Mouse (Mus musculus) small intestine, adult 2 months (tissue): ENCODE measurements around the gene Dus1l. TPM values are rescaled to one million over a fixed set of nuclear protein-coding genes. Genes with fewer than 3 reads are reported as not detected.
A peak's percentile ranks its signal among the peaks of the same experiment; 100 is the strongest.

Source experiments
- H3K27ac ChIP-seq: fragments of 200-500 bp; 2 replicates; pipeline ENCODE4 v1.5.1; 2012; ENCODE audit warnings: low read depth, low read length, control low read depth, inconsistent platforms; ENCODE audit not compliant: insufficient read depth
- H3K27me3 ChIP-seq: fragments of 200-500 bp; 2 replicates; pipeline ENCODE4 v1.6.1; 2012; ENCODE audit warnings: mild to moderate bottlenecking, moderate library complexity, low read length, inconsistent platforms; ENCODE audit not compliant: control insufficient read depth, insufficient read depth
- H3K36me3 ChIP-seq: fragments of 200-500 bp; 2 replicates; pipeline ENCODE4 v1.6.1; 2012; ENCODE audit warnings: mild to moderate bottlenecking, low read length, control low read depth, inconsistent platforms; ENCODE audit not compliant: control insufficient read depth, insufficient read depth
- H3K4me1 ChIP-seq: fragments of 200-500 bp; 2 replicates; pipeline ENCODE4 v1.6.1; 2012; ENCODE audit warnings: low read length, inconsistent platforms, mixed read lengths; ENCODE audit not compliant: control insufficient read depth, insufficient read depth, insufficient read length
- H3K4me3 ChIP-seq: fragments of 200-500 bp; 2 replicates; pipeline ENCODE4 v1.5.1; 2012; ENCODE audit warnings: low read depth, mild to moderate bottlenecking, control low read depth, inconsistent platforms, low read length, moderate library complexity
- CTCF ChIP-seq: fragments of 200-500 bp; IDR thresholded peaks from 2 replicates; pipeline ENCODE4 v1.5.1; 2012; ENCODE audit warnings: low read depth, mild to moderate bottlenecking, control low read depth, inconsistent platforms, low read length, moderate library complexity, mixed read lengths; ENCODE audit not compliant: insufficient replicate concordance, insufficient read length; ENCODE audit errors: extremely low read depth
- POLR2A ChIP-seq: fragments of 200-500 bp; IDR thresholded peaks from 2 replicates; pipeline ENCODE4 v1.6.1; 2012; ENCODE audit warnings: low read depth, mild to moderate bottlenecking, control low read depth, inconsistent platforms, low read length, moderate library complexity
- WGBS: fragments of 180-500 bp; shearing (Covaris S2); methylation state at CpG from one replicate; pipeline ENCODE4 v1.1.7; 2018; 5-methylcytosine and 5-hydroxymethylcytosine counted together
- polyA plus RNA-seq: library from polyadenylated mRNA; depleted of rRNA; stranded (reverse); fragments of >200 nt; gene quantifications from 2 replicates; pipeline ENCODE4 v1.2.3, GENCODE M21; 2012

Dus1l gene
- polyA plus RNA-seq, 1 experiment = 29.0 TPM

DNA sequence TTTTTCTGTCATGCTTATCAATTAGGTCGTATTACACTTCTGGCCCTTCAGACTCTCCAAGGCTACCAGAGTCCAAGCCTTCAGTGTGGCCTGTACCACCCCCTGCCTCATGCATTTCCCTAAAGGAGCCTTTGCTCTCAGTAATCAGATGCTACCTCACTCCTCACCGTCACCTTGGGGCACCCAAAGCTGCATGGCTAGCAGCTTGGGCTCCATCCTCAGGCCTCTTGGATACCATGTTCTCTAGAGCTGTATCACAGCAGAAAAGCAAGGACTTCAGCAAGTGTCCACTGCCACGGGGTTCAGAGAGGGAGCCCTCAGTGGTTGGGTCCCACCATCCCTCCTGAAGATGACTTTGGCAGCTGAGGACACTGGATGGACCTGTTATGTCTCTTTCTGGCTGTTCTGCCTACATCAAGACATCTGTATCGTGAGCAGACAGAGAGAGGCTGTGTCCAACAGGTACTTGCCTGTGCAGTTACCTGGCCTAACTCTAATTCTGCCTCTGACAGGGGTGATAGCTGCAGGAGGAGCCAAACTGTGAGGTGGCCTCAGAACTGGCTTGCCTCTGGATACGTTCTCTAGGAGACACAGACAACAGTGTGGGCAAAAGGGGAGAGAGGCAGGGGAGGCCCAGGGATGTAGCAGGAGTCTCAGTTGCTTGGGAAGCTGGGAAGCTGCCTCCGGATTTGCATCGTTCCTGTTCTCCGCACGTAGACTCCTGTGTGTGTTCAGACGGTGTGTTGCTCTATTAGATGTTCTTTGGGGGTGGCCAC is 33.7 kb upstream of the Dus1l start:
- no peak overlapping the region for H3K4me3 ChIP-seq
- no peak overlapping the region for H3K27ac ChIP-seq
- no peak for TF ChIP-seq CTCF
- peaks cover 4% of the 10 kb centered on the region; the same call in 1 of the 2 replicates for H3K4me1 ChIP-seq
- H3K36me3 ChIP-seq = no peaks in the 10 kb centered on the region
- H3K27me3 ChIP-seq = no peaks in the 10 kb centered on the region
- 91% methylated on average over 10 of the region's 10 CpGs for WGBS

- H3K4me1 ChIP-seq = peaks cover 1% of the 10 kb centered on the region; the same call in 1 of the 2 replicates
- TF ChIP-seq POLR2A (no peak), CTCF (no peak)
- 75% methylated on average over 4 of the region's 4 CpGs for WGBS
Measured at GRCm38 (mm10) chr11:120828416-120828815, 32.2 kb upstream of the Dus1l start.

GRCm38 (mm10) chr11:120826016-120826953 is 30.1 kb upstream of the Dus1l start:
- H3K4me3 ChIP-seq = no peak overlapping the region
- H3K27ac ChIP-seq = no peak overlapping the region
- WGBS = 93% methylated on average over 8 of the region's 8 CpGs

More at GRCm38 (mm10) chr11:120828416-120828815, 32.2 kb upstream of the Dus1l start:
- H3K4me3 ChIP-seq = no peak overlapping the region
- H3K27ac ChIP-seq = no peak overlapping the region
- no peaks in the 10 kb centered on the region for H3K36me3 ChIP-seq
- no peaks in the 10 kb centered on the region for H3K27me3 ChIP-seq

DNA sequence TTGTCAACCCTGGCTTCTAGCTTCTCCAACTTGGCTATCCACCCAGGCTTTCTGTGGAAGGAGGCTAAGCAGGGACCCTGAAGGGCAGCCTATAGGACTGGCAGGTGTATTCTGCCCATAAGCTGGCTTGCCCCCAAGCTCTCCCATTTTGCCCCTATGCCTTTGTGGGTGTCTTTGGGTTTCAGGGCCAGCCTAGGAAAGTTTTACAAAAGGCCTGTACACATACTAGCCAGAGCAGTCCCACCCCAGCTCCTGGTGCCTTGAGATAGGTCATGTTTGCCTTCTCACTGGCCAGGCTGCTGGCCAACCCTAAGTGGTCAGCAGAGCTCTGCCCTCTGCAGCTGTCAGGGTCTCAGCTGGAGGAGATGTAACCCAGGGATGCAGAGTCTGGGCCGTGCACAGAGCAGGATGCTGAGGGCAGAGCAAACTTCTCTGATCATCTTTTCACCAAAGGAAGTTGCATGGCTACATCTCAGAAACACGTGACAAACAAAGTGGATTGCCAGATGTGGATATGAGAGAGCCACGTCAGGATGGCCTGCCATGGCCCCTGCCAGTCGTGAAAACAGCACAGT is 29.2 kb upstream of the Dus1l start:
- Histone ChIP-seq H3K27me3 (no peaks in the 10 kb centered on the region), H3K27ac (no peak overlapping the region), H3K4me1 (peaks cover 14% of the 10 kb centered on the region), H3K36me3 (peaks cover 4% of the 10 kb centered on the region; the same call in 1 of the 2 replicates), H3K4me3 (no peak overlapping the region)
- 72% methylated on average over 4 of the region's 4 CpGs for whole genome bisulfite sequencing
- TF ChIP-seq POLR2A = no peak
- TF ChIP-seq CTCF = no peak

More at GRCm38 (mm10) chr11:120826016-120826953, 30.1 kb upstream of the Dus1l start:
- no peak for TF ChIP-seq POLR2A
- no peak for TF ChIP-seq CTCF
- H3K36me3 ChIP-seq = no peaks in the 10 kb centered on the region
- no peaks in the 10 kb centered on the region for H3K27me3 ChIP-seq
- H3K4me1 ChIP-seq = peaks cover 14% of the 10 kb centered on the region

- TF ChIP-seq POLR2A (no peak), CTCF (no peak)
- Histone ChIP-seq H3K27me3 (no peaks in the 10 kb centered on the region), H3K36me3 (peaks cover 8% of the 10 kb centered on the region), H3K4me1 (peaks cover 14% of the 10 kb centered on the region), H3K4me3 (peak overlapping the region; percentile 84), H3K27ac (peak overlapping the region; percentile 68)
- WGBS = 2% methylated on average over 21 of the region's 21 CpGs
Measured at GRCm38 (mm10) chr11:120824787-120825288, 28.6 kb upstream of the Dus1l start.

GRCm38 (mm10) chr11:120823956-120824786 is 28.0 kb upstream of the Dus1l start, which contains the start of gene Fasn:
TSS of gene Fasn (minus strand) at chr11:120824547.
- Histone ChIP-seq H3K27me3 (no peaks in the 10 kb centered on the region), H3K4me3 (peak within 1 kb of the TSS; percentile 84), H3K27ac (peak within 1 kb of the TSS; percentile 68), H3K36me3 (peaks cover 14% of the 10 kb centered on the region), H3K4me1 (peaks cover 14% of the 10 kb centered on the region)
- TF ChIP-seq POLR2A = peak; percentile 99
- 0 out of 2 replicates have a peak, but pooled peaks have one; percentile 3 for TF ChIP-seq CTCF
- WGBS = under 1% methylated on average over 105 of the region's 109 CpGs
